Mouse (Mus musculus): ENCODE data around the gene Hs6st3.

DNA sequence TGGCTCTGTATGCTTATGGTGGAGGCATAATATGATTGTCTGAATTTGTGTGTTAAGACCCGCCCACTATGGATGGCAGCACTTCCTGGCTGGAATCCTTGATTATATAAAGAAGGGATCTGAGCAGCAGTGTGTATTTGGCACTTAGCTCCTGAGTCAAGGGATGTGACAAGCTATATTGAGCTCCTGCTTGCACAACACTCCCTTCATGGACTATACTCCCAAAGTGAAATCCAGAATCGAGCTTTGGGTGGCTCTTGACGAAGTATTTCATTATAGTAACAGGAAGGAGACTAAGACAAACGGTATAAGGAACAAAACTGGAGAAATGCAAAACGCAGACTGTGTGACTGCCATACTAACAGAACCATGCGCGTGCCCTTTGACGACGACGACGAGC lies 660.4 kb downstream of the Hs6st3 start:
- TF ChIP-seq CTCF (conservative IDR thresholded peaks at IDR 0.05 in 1 of 2, IDR thresholded peaks at IDR 0.05 in 1 of 2; ENCODE audit: low read depth in 2 of 2, low read length in 2 of 2) (no peak), ETS1 (conservative IDR thresholded peaks at IDR 0.05; ENCODE audit: low read depth, low read length) (no peak), POLR2AphosphoS2 (IDR thresholded peaks at IDR 0.05; ENCODE audit: low read depth, low read length) (no peak), TBP (conservative IDR thresholded peaks at IDR 0.05; ENCODE audit: low read depth, low read length) (no peak), E2F4 (IDR thresholded peaks at IDR 0.05; ENCODE audit: insufficient replicate concordance, low read depth, low read length) (no peak), UBTF (IDR thresholded peaks at IDR 0.05; ENCODE audit: low read depth, low read length) (no peak), MAFK (IDR thresholded peaks at IDR 0.05; ENCODE audit: insufficient replicate concordance, low read length) (no peak), RAD21 (IDR thresholded peaks at IDR 0.05; ENCODE audit: low read depth, low read length) (no peak), CHD2 (IDR thresholded peaks at IDR 0.05; ENCODE audit: low read length) (no peak)
